Mouse (Mus musculus) neural tube, embryonic 13.5 days (tissue): ENCODE measurements around the gene Zfp592. TPM values are rescaled to one million over a fixed set of nuclear protein-coding genes. Genes with fewer than 3 reads are reported as not detected.

Source experiments
- ATAC-seq: fragments of 200-750 bp; cut with Nextera tagmentation; 2 replicates; pipeline ENCODE4 v1.8.0; 2017; ENCODE audit warnings: low read depth, mild to moderate bottlenecking, moderate TSS enrichment, moderate library complexity
- H3K27ac ChIP-seq: fragments of 300-500 bp; sonication (generic); replicated peaks from 2 replicates; pipeline ENCODE4 v1.5.1; 2015; ENCODE audit warnings: moderate library complexity, mild to moderate bottlenecking, inconsistent platforms
- H3K27me3 ChIP-seq: fragments of 300-500 bp; sonication (generic); 2 replicates; pipeline ENCODE4 v1.6.1; 2015; ENCODE audit warnings: mild to moderate bottlenecking, inconsistent platforms
- H3K36me3 ChIP-seq: fragments of 300-500 bp; sonication (generic); 2 replicates; pipeline ENCODE4 v1.6.1; 2015; ENCODE audit warnings: mild to moderate bottlenecking, inconsistent platforms
- H3K4me1 ChIP-seq: fragments of 300-500 bp; sonication (generic); replicated peaks from 2 replicates; pipeline ENCODE4 v1.6.1; 2015; ENCODE audit warnings: inconsistent platforms
- H3K4me2 ChIP-seq: fragments of 300-500 bp; sonication (generic); 2 replicates; pipeline ENCODE4 v1.6.1; 2015; ENCODE audit warnings: inconsistent platforms, mild to moderate bottlenecking, moderate library complexity
- H3K4me3 ChIP-seq: fragments of 300-500 bp; sonication (generic); 2 replicates; pipeline ENCODE4 v1.5.1; 2015; ENCODE audit warnings: mild to moderate bottlenecking, inconsistent platforms
- H3K9ac ChIP-seq: fragments of 300-500 bp; sonication (generic); 2 replicates; pipeline ENCODE4 v1.6.1; 2015; ENCODE audit warnings: moderate library complexity, mild to moderate bottlenecking, inconsistent platforms
- H3K9me3 ChIP-seq: fragments of 300-500 bp; sonication (generic); 2 replicates; pipeline ENCODE4 v1.6.1; 2016; ENCODE audit warnings: inconsistent platforms
- WGBS: fragments of 180-500 bp; shearing (Covaris S2); methylation state at CpG from one replicate; pipeline ENCODE4 v1.1.7; 2015; 5-methylcytosine and 5-hydroxymethylcytosine counted together
- polyA plus RNA-seq: library from polyadenylated mRNA; unstranded; fragments of >200 nt; fragmentation: Nextera tagmentation; extraction: Ambion mirVana; gene quantifications from 2 replicates; pipeline ENCODE4 v1.2.1, GENCODE M21; 2015

Zfp592 gene
- polyA plus RNA-seq, 1 experiment from 2014 or later = 9.2 TPM

GRCm38 (mm10) chr7:81061936-81062335 is 68.5 kb downstream of the Zfp592 start:
- Histone ChIP-seq H3K9me3 (no peaks in the 10 kb centered on the region), H3K27ac (no peak overlapping the region), H3K27me3 (no peaks in the 10 kb centered on the region), H3K4me3 (no peak overlapping the region), H3K4me2 (no peak overlapping the region), H3K36me3 (no peaks in the 10 kb centered on the region), H3K9ac (no peak overlapping the region), H3K4me1 (peaks cover 5% of the 10 kb centered on the region)
- 85% methylated on average over 11 of the region's 11 CpGs for WGBS
- ATAC-seq = no peak

GRCm38 (mm10) chr7:81063332-81063731 is 69.9 kb downstream of the Zfp592 start:
- no peak overlapping the region for H3K27ac ChIP-seq

GRCm38 (mm10) chr7:81066714-81067113 is 73.2 kb downstream of the Zfp592 start:
- Histone ChIP-seq H3K4me3 (no peak overlapping the region), H3K9ac (no peak overlapping the region), H3K4me1 (peaks cover 6% of the 10 kb centered on the region), H3K27ac (no peak overlapping the region), H3K4me2 (no peak overlapping the region), H3K36me3 (no peaks in the 10 kb centered on the region), H3K27me3 (no peaks in the 10 kb centered on the region), H3K9me3 (no peaks in the 10 kb centered on the region)
- WGBS = 19% methylated on average over 6 of the region's 6 CpGs
- ATAC-seq = no peak

More at GRCm38 (mm10) chr7:81063332-81063731, 69.9 kb downstream of the Zfp592 start:
- H3K27me3 ChIP-seq = no peaks in the 10 kb centered on the region
- H3K9ac ChIP-seq = no peak overlapping the region
- H3K4me2 ChIP-seq = no peak overlapping the region
- 59% methylated on average over 9 of the region's 9 CpGs for WGBS
- H3K9me3 ChIP-seq = no peaks in the 10 kb centered on the region
- no peak overlapping the region for H3K4me3 ChIP-seq
- H3K4me1 ChIP-seq = peaks cover 6% of the 10 kb centered on the region
- H3K36me3 ChIP-seq = no peaks in the 10 kb centered on the region
- ATAC-seq = no peak

- Histone ChIP-seq H3K36me3 (no peaks in the 10 kb centered on the region), H3K27me3 (no peaks in the 10 kb centered on the region), H3K9me3 (no peaks in the 10 kb centered on the region), H3K4me1 (no peaks in the 10 kb centered on the region), H3K27ac (no peak overlapping the region), H3K9ac (no peak overlapping the region), H3K4me2 (no peak overlapping the region), H3K4me3 (no peak overlapping the region)
- ATAC-seq = no peak
- 60% methylated on average over 5 of the region's 5 CpGs for WGBS
These were observed 79.0 kb downstream of the Zfp592 start for GRCm38 (mm10) chr7:81072463-81072862.

GRCm38 (mm10) chr7:81073273-81073672 is 79.8 kb downstream of the Zfp592 start:
- H3K36me3 ChIP-seq = no peaks in the 10 kb centered on the region
- H3K27ac ChIP-seq = no peak overlapping the region
- WGBS = 79% methylated on average over 5 of the region's 5 CpGs

GRCm38 (mm10) chr7:81074546-81074945 is 81.1 kb downstream of the Zfp592 start:
- Histone ChIP-seq H3K36me3 (no peaks in the 10 kb centered on the region), H3K27me3 (no peaks in the 10 kb centered on the region), H3K4me2 (no peak overlapping the region), H3K9me3 (no peaks in the 10 kb centered on the region), H3K4me1 (no peaks in the 10 kb centered on the region), H3K4me3 (no peak overlapping the region), H3K27ac (no peak overlapping the region), H3K9ac (no peak overlapping the region)
- WGBS = 61% methylated on average over 9 of the region's 9 CpGs
- ATAC-seq = no peak

More at GRCm38 (mm10) chr7:81073273-81073672, 79.8 kb downstream of the Zfp592 start:
- ATAC-seq = no peak
- H3K4me1 ChIP-seq = no peaks in the 10 kb centered on the region
- H3K9ac ChIP-seq = no peak overlapping the region
- no peak overlapping the region for H3K4me2 ChIP-seq
- H3K4me3 ChIP-seq = no peak overlapping the region
- H3K27me3 ChIP-seq = no peaks in the 10 kb centered on the region
- H3K9me3 ChIP-seq = no peaks in the 10 kb centered on the region

- WGBS = 73% methylated on average over 7 of the region's 7 CpGs
- H3K9ac ChIP-seq = no peak overlapping the region
These were observed 81.8 kb downstream of the Zfp592 start for GRCm38 (mm10) chr7:81075299-81075698.

GRCm38 (mm10) chr7:81075732-81076131 is 82.3 kb downstream of the Zfp592 start:
- ATAC-seq = no peak
- Histone ChIP-seq H3K9me3 (no peaks in the 10 kb centered on the region), H3K36me3 (no peaks in the 10 kb centered on the region), H3K4me3 (no peak overlapping the region), H3K27me3 (no peaks in the 10 kb centered on the region), H3K4me2 (no peak overlapping the region), H3K9ac (no peak overlapping the region), H3K27ac (no peak overlapping the region), H3K4me1 (peaks cover 2% of the 10 kb centered on the region)
- WGBS = 87% methylated on average over 5 of the region's 5 CpGs

More at GRCm38 (mm10) chr7:81075299-81075698, 81.8 kb downstream of the Zfp592 start:
- Histone ChIP-seq H3K36me3 (no peaks in the 10 kb centered on the region), H3K27ac (no peak overlapping the region), H3K4me2 (no peak overlapping the region), H3K4me3 (no peak overlapping the region), H3K27me3 (no peaks in the 10 kb centered on the region), H3K4me1 (no peaks in the 10 kb centered on the region), H3K9me3 (no peaks in the 10 kb centered on the region)
- no peak for ATAC-seq

- peaks cover 7% of the 10 kb centered on the region for H3K4me1 ChIP-seq
- no peak overlapping the region for H3K9ac ChIP-seq
- no peak overlapping the region for H3K4me2 ChIP-seq
- H3K27ac ChIP-seq = no peak overlapping the region
- no peaks in the 10 kb centered on the region for H3K27me3 ChIP-seq
- 77% methylated on average over 6 of the region's 6 CpGs for whole genome bisulfite sequencing
- no peaks in the 10 kb centered on the region for H3K36me3 ChIP-seq
- H3K4me3 ChIP-seq = no peak overlapping the region
- no peak for ATAC-seq
- no peaks in the 10 kb centered on the region for H3K9me3 ChIP-seq
These were observed 83.5 kb downstream of the Zfp592 start for GRCm38 (mm10) chr7:81077009-81077408.

- Histone ChIP-seq H3K9ac (no peak overlapping the region), H3K27ac (no peak overlapping the region), H3K36me3 (no peaks in the 10 kb centered on the region), H3K9me3 (no peaks in the 10 kb centered on the region), H3K27me3 (no peaks in the 10 kb centered on the region), H3K4me2 (no peak overlapping the region), H3K4me1 (peaks cover 7% of the 10 kb centered on the region), H3K4me3 (no peak overlapping the region)
- WGBS = 80% methylated on average over 6 of the region's 6 CpGs
- no peak for ATAC-seq
These were observed 85.3 kb downstream of the Zfp592 start for GRCm38 (mm10) chr7:81078740-81079139.

GRCm38 (mm10) chr7:81093420-81093965 is 100.0 kb downstream of the Zfp592 start:
- Histone ChIP-seq H3K4me1 (0 out of 2 replicates have a peak, but pooled peaks cover 8% of the 10 kb centered on the region), H3K4me2 (no peak overlapping the region), H3K27ac (no peak overlapping the region), H3K36me3 (no peaks in the 10 kb centered on the region), H3K4me3 (no peak overlapping the region), H3K9ac (no peak overlapping the region), H3K9me3 (no peaks in the 10 kb centered on the region), H3K27me3 (no peaks in the 10 kb centered on the region)
- 59% methylated on average over 18 of the region's 18 CpGs for WGBS
- no peak for ATAC-seq

GRCm38 (mm10) chr7:81094104-81094757 is 100.8 kb downstream of the Zfp592 start:
- no peaks in the 10 kb centered on the region for H3K9me3 ChIP-seq
- H3K4me1 ChIP-seq = 0 out of 2 replicates have a peak, but pooled peaks cover 8% of the 10 kb centered on the region
- ATAC-seq = no peak
- WGBS = 86% methylated on average over 6 of the region's 6 CpGs
- H3K4me3 ChIP-seq = no peak overlapping the region
- H3K9ac ChIP-seq = no peak overlapping the region
- no peak overlapping the region for H3K4me2 ChIP-seq
- H3K27me3 ChIP-seq = no peaks in the 10 kb centered on the region
- no peak overlapping the region for H3K27ac ChIP-seq
- no peaks in the 10 kb centered on the region for H3K36me3 ChIP-seq
